Mouse (Mus musculus): Measurements from ENCODE around the gene Alox12e. TPM values are rescaled to one million over a fixed set of nuclear protein-coding genes. Genes with fewer than 3 reads are reported as not detected.
"Not testable (repeated sequence)": the region's sequence is repeated elsewhere in the genome, so short reads cannot be mapped to it uniquely, and the experiment has no call there.

Alox12e gene
- polyA plus RNA-seq (2012; rRNA removed) = 0.08 TPM in 1 of 2 replicates, not detected in the other

GRCm38 (mm10) chr11:70322528-70322927, at the start of gene Alox12e:
TSS of gene Alox12e (minus strand) at chr11:70322628.
- Histone ChIP-seq H3K4me1 (ENCODE audit: control insufficient read depth, insufficient read depth, low read length) (no peaks in the 10 kb centered on the region), H3K27ac (ENCODE audit: insufficient read depth, low read length) (no peak within 1 kb of the TSS), H3K4me3 (ENCODE audit: insufficient read depth, low read length) (no peak within 1 kb of the TSS)
- no peak for TF ChIP-seq CTCF (IDR thresholded peaks at IDR 0.05; ENCODE audit: extremely low read depth, insufficient read depth, low read length)
- TF ChIP-seq POLR2A (IDR thresholded peaks at IDR 0.05; ENCODE audit: extremely low read depth, insufficient read depth, low read length) = no peak

- not testable (repeated sequence) for H3K4me3 ChIP-seq (ENCODE audit: insufficient read depth, low read length); H3K4me1 ChIP-seq (ENCODE audit: control insufficient read depth, insufficient read depth, low read length); H3K27ac ChIP-seq (ENCODE audit: insufficient read depth, low read length)
These were observed 46.2 kb upstream of the Alox12e start for GRCm38 (mm10) chr11:70368626-70369025.

GRCm38 (mm10) chr11:70367701-70368100, 45.3 kb upstream of the Alox12e start:
- not testable (repeated sequence) for H3K27ac ChIP-seq (ENCODE audit: insufficient read depth, low read length); H3K4me1 ChIP-seq (ENCODE audit: control insufficient read depth, insufficient read depth, low read length); H3K4me3 ChIP-seq (ENCODE audit: insufficient read depth, low read length)

GRCm38 (mm10) chr11:70351868-70352267, 29.4 kb upstream of the Alox12e start, which contains the start of gene Alox15:
TSS of gene Alox15 (minus strand) at chr11:70352031.
- Histone ChIP-seq H3K27ac (ENCODE audit: insufficient read depth, low read length) (no peak within 1 kb of the TSS), H3K4me3 (ENCODE audit: insufficient read depth, low read length) (no peak within 1 kb of the TSS), H3K4me1 (ENCODE audit: control insufficient read depth, insufficient read depth, low read length) (no peaks in the 10 kb centered on the region)
- TF ChIP-seq CTCF (IDR thresholded peaks at IDR 0.05; ENCODE audit: extremely low read depth, insufficient read depth, low read length) = no peak
- no peak for TF ChIP-seq POLR2A (IDR thresholded peaks at IDR 0.05; ENCODE audit: extremely low read depth, insufficient read depth, low read length)

- no peak overlapping the region for H3K27ac ChIP-seq (ENCODE audit: insufficient read depth, low read length)
- H3K4me1 ChIP-seq (ENCODE audit: control insufficient read depth, insufficient read depth, low read length) = no peaks in the 10 kb centered on the region
- H3K4me3 ChIP-seq (ENCODE audit: insufficient read depth, low read length) = no peak overlapping the region
- no peak for TF ChIP-seq POLR2A (IDR thresholded peaks at IDR 0.05; ENCODE audit: extremely low read depth, insufficient read depth, low read length)
- TF ChIP-seq CTCF (IDR thresholded peaks at IDR 0.05; ENCODE audit: extremely low read depth, insufficient read depth, low read length) = no peak
These were observed 26.2 kb upstream of the Alox12e start for GRCm38 (mm10) chr11:70348630-70349029.

GRCm38 (mm10) chr11:70347861-70348260, 25.4 kb upstream of the Alox12e start:
- Histone ChIP-seq H3K27ac (ENCODE audit: insufficient read depth, low read length) (no peak overlapping the region), H3K4me3 (ENCODE audit: insufficient read depth, low read length) (no peak overlapping the region), H3K4me1 (ENCODE audit: control insufficient read depth, insufficient read depth, low read length) (no peaks in the 10 kb centered on the region)
- TF ChIP-seq POLR2A (IDR thresholded peaks at IDR 0.05; ENCODE audit: extremely low read depth, insufficient read depth, low read length) = no peak
- TF ChIP-seq CTCF (IDR thresholded peaks at IDR 0.05; ENCODE audit: extremely low read depth, insufficient read depth, low read length) = no peak

GRCm38 (mm10) chr11:70345546-70345945, 23.1 kb upstream of the Alox12e start:
- TF ChIP-seq CTCF (IDR thresholded peaks at IDR 0.05; ENCODE audit: extremely low read depth, insufficient read depth, low read length) (no peak), POLR2A (IDR thresholded peaks at IDR 0.05; ENCODE audit: extremely low read depth, insufficient read depth, low read length) (no peak)
- Histone ChIP-seq H3K27ac (ENCODE audit: insufficient read depth, low read length) (no peak overlapping the region), H3K4me1 (ENCODE audit: control insufficient read depth, insufficient read depth, low read length) (no peaks in the 10 kb centered on the region), H3K4me3 (ENCODE audit: insufficient read depth, low read length) (no peak overlapping the region)

GRCm38 (mm10) chr11:70345061-70345460, 22.6 kb upstream of the Alox12e start:
- Histone ChIP-seq H3K4me3 (ENCODE audit: insufficient read depth, low read length) (no peak overlapping the region), H3K4me1 (ENCODE audit: control insufficient read depth, insufficient read depth, low read length) (no peaks in the 10 kb centered on the region), H3K27ac (ENCODE audit: insufficient read depth, low read length) (no peak overlapping the region)
- TF ChIP-seq CTCF (IDR thresholded peaks at IDR 0.05; ENCODE audit: extremely low read depth, insufficient read depth, low read length) (no peak), POLR2A (IDR thresholded peaks at IDR 0.05; ENCODE audit: extremely low read depth, insufficient read depth, low read length) (no peak)

- no peak for TF ChIP-seq POLR2A (IDR thresholded peaks at IDR 0.05; ENCODE audit: extremely low read depth, insufficient read depth, low read length)
- TF ChIP-seq CTCF (IDR thresholded peaks at IDR 0.05; ENCODE audit: extremely low read depth, insufficient read depth, low read length) = no peak
- H3K4me3 ChIP-seq (ENCODE audit: insufficient read depth, low read length) = no peak overlapping the region
- no peak overlapping the region for H3K27ac ChIP-seq (ENCODE audit: insufficient read depth, low read length)
These were observed 17.1 kb upstream of the Alox12e start for GRCm38 (mm10) chr11:70339481-70339880.

GRCm38 (mm10) chr11:70334477-70334876, 12.0 kb upstream of the Alox12e start:
- Histone ChIP-seq H3K4me3 (ENCODE audit: insufficient read depth, low read length) (no peak overlapping the region), H3K27ac (ENCODE audit: insufficient read depth, low read length) (no peak overlapping the region), H3K4me1 (ENCODE audit: control insufficient read depth, insufficient read depth, low read length) (no peaks in the 10 kb centered on the region)
- TF ChIP-seq CTCF (IDR thresholded peaks at IDR 0.05; ENCODE audit: extremely low read depth, insufficient read depth, low read length) (peak; percentile 77), POLR2A (IDR thresholded peaks at IDR 0.05; ENCODE audit: extremely low read depth, insufficient read depth, low read length) (no peak)

More at GRCm38 (mm10) chr11:70339481-70339880, 17.1 kb upstream of the Alox12e start:
- H3K4me1 ChIP-seq (ENCODE audit: control insufficient read depth, insufficient read depth, low read length) = no peaks in the 10 kb centered on the region

- Histone ChIP-seq H3K4me3 (ENCODE audit: insufficient read depth, low read length) (no peak overlapping the region), H3K27ac (ENCODE audit: insufficient read depth, low read length) (no peak overlapping the region), H3K4me1 (ENCODE audit: control insufficient read depth, insufficient read depth, low read length) (no peaks in the 10 kb centered on the region)
- TF ChIP-seq POLR2A (IDR thresholded peaks at IDR 0.05; ENCODE audit: extremely low read depth, insufficient read depth, low read length) (no peak), CTCF (IDR thresholded peaks at IDR 0.05; ENCODE audit: extremely low read depth, insufficient read depth, low read length) (no peak)
These were observed 2.3 kb upstream of the Alox12e start for GRCm38 (mm10) chr11:70324726-70325125.
